Mouse (Mus musculus): Measurements from ENCODE around the gene Camta1. TPM values are rescaled to one million over a fixed set of nuclear protein-coding genes. Genes with fewer than 3 reads are reported as not detected.

Gene Camta1
- polyA plus RNA-seq, 1 experiment from 2014 or later, result 77.1 TPM

DNA sequence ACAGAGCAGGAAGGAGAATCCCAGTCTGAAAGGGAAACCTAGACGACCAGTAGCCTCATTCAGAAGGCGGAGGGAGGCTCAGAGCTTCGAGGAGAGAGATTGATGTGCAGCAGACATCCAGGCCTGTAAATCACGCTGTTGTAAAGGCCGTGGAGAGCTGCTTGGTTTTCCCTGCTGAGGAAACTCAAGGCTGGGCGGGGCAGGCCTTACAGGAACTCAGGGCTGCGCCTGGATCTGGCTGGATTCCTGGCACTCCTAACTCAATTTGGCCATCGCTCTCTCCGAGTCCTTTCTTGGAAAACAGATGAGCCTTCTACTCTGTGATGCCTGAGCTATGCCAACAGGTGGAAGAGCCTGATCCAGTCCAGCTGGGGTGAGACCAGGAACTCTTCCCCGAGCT lies 105.3 kb downstream of the Camta1 start:
- H3K27ac ChIP-seq (replicated peaks), result no peak overlapping the region
- H3K9ac ChIP-seq, result no peak overlapping the region
- H3K9me3 ChIP-seq (replicated peaks), result no peaks in the 10 kb centered on the region
- no peak for ATAC-seq (ENCODE audit: insufficient number of reproducible peaks, low FRiP score, low TSS enrichment, low read depth)
- peaks cover 22% of the 10 kb centered on the region for H3K4me1 ChIP-seq
- no peak overlapping the region for H3K4me3 ChIP-seq (replicated peaks)
- H3K36me3 ChIP-seq, result no peaks in the 10 kb centered on the region
- H3K27me3 ChIP-seq, result no peaks in the 10 kb centered on the region
- no peak overlapping the region for H3K4me2 ChIP-seq (replicated peaks)
- 65% methylated on average over 10 of the region's 10 CpGs for WGBS

DNA sequence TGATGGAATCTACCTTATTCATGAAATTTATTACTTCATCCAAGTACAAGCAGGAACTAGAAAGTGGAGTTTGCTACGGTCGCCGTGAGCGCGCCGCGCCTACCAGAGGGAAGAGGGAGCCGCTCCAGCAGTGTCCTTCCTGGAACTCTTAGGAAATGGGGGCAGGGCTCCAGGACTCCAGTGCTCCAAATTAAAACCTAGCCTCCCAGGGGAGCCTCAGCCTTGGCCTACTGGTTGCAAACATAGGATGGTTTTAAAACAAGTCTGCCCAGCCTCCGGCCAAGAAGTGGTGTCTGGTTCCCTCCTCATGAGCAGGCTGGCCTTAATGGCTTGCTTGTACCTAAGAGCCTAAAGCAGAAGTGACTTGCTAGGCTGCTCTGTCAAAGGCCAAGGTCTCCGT lies 108.4 kb downstream of the Camta1 start:
- Histone ChIP-seq H3K4me1 (peaks cover 22% of the 10 kb centered on the region), H3K27me3 (no peaks in the 10 kb centered on the region), H3K36me3 (no peaks in the 10 kb centered on the region), H3K27ac (replicated peaks) (no peak overlapping the region), H3K4me2 (replicated peaks) (no peak overlapping the region), H3K9ac (no peak overlapping the region), H3K9me3 (replicated peaks) (no peaks in the 10 kb centered on the region), H3K4me3 (replicated peaks) (no peak overlapping the region)
- ATAC-seq (ENCODE audit: insufficient number of reproducible peaks, low FRiP score, low TSS enrichment, low read depth), result no peak
- WGBS, result 71% methylated on average over 10 of the region's 10 CpGs

DNA sequence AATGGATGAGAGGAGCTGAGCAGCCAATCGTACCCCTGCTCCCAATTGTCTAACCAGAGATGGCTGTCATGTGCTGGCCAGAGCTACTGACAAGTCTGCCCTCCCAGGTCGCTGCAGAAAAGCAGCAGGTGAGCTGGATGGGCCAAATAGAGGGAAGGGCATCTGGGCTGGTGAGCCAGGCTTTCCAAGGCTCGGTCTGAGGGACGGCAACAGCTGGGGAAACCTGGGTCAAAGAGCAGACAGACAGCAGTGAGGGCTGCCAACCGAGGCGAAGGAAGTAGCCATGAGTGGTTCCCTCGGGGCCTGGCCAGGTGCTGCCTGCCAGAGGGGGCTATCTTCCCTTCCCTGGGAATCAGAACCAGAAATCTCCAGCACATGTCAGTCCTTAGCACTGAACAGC lies 109.1 kb downstream of the Camta1 start:
- H3K9me3 ChIP-seq (replicated peaks), result no peaks in the 10 kb centered on the region
- H3K27ac ChIP-seq (replicated peaks), result no peak overlapping the region
- H3K4me3 ChIP-seq (replicated peaks), result no peak overlapping the region
- peaks cover 22% of the 10 kb centered on the region for H3K4me1 ChIP-seq
- H3K4me2 ChIP-seq (replicated peaks), result no peak overlapping the region
- no peaks in the 10 kb centered on the region for H3K27me3 ChIP-seq
- no peak for ATAC-seq (ENCODE audit: insufficient number of reproducible peaks, low FRiP score, low TSS enrichment, low read depth)
- no peaks in the 10 kb centered on the region for H3K36me3 ChIP-seq
- 56% methylated on average over 7 of the region's 7 CpGs for WGBS
- no peak overlapping the region for H3K9ac ChIP-seq

DNA sequence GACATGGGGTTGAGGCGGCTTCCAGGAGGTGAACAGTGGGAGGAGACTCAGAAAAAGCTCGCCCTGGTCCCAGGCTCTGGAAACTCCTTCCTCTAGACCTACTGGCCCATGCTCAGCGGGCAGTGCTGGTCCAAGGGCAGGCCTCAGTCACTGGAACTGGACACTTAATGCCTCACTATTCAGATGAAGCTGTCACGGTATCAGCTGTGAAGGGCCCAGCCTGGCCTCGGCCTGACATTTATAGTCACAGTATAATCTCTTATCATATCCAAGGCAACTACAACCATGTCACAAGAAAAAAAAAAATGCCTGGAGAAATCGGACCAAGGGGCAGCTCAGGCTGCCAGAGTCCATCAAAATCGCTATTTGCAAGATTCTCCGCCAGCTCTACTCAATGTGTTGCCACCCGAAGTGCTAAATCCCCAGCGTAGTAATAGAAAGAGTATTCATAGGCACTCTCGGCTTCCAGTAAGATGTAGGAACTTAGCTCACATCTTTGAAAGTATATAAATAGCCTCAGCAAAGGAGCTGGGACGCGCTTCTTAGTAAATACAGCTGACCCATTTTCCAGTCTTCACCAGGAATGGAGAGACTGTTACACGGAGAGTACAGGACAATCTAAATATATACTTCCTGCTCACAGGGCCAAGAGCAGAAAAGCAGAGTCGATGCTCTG lies 110.3 kb downstream of the Camta1 start:
- Histone ChIP-seq H3K4me1 (peaks cover 17% of the 10 kb centered on the region), H3K27ac (replicated peaks) (no peak overlapping the region), H3K4me3 (replicated peaks) (no peak overlapping the region), H3K9me3 (replicated peaks) (no peaks in the 10 kb centered on the region), H3K4me2 (replicated peaks) (no peak overlapping the region), H3K9ac (no peak overlapping the region), H3K36me3 (no peaks in the 10 kb centered on the region), H3K27me3 (no peaks in the 10 kb centered on the region)
- ATAC-seq (ENCODE audit: insufficient number of reproducible peaks, low FRiP score, low TSS enrichment, low read depth), result no peak
- WGBS, result 82% methylated on average over 15 of the region's 15 CpGs

DNA sequence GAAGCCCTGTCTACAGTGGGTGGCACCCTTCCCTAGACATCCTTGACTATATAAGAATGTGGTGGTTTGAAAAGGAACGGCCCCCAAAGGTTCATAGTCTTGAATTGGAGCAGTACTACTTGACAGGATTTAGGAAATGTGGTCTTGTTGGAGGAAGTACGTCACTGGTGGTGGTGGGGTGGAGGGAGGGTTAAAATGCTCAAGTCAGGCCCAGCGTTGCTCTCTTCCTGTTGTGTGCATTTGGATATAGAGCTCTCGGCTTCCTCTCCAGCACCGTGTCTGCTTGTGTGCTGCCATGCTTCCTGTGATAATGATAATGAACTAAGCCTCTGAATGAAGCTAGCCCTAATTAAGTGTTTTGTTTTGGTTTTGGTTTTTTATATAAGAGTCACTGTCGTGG lies 114.0 kb downstream of the Camta1 start:
- H3K4me1 ChIP-seq, result peaks cover 10% of the 10 kb centered on the region; the same call in 1 of the 2 replicates
- no peak for ATAC-seq (ENCODE audit: insufficient number of reproducible peaks, low FRiP score, low TSS enrichment, low read depth)

DNA sequence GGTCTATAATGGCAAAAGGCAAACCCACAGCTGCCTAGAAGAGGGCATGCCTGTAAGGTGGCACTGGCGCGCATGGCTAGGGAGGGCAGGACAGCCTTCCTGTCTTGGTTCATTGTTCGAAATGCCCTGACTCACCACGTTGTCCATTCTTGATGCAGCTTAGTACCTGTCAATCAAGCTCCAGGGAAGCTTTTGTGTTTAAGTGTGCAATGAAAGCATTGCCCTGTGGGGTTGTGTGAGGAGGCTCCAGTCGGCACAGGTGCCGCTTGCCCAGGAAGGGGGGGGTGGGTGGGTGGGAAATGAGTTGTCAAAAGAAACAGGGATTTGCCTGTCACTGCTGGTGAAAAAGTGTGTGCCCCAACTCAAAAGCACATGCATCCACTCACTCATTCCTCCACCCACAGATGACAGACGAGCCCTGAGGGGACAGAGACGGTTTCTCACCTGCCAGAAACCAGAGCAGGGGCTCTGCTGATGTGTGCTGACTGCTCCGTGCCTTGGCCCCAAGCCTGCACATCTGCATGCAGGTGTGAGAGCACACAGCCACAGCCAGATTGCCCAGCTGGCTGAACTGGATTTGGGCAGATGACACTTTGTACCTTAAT lies 115.6 kb downstream of the Camta1 start:
- ATAC-seq (ENCODE audit: insufficient number of reproducible peaks, low FRiP score, low TSS enrichment, low read depth), result 0 out of 2 replicates have a peak, but pooled peaks have one; percentile 45
- Histone ChIP-seq H3K27me3 (no peaks in the 10 kb centered on the region), H3K4me1 (peaks cover 5% of the 10 kb centered on the region; the same call in 1 of the 2 replicates), H3K9ac (no peak overlapping the region), H3K4me2 (replicated peaks) (no peak overlapping the region), H3K4me3 (replicated peaks) (no peak overlapping the region), H3K36me3 (no peaks in the 10 kb centered on the region), H3K27ac (replicated peaks) (no peak overlapping the region), H3K9me3 (replicated peaks) (no peaks in the 10 kb centered on the region)
- WGBS, result 47% methylated on average over 9 of the region's 9 CpGs

More for the DNA sequence above, 114.0 kb downstream of the Camta1 start:
- Histone ChIP-seq H3K4me2 (replicated peaks) (no peak overlapping the region), H3K36me3 (no peaks in the 10 kb centered on the region), H3K27me3 (no peaks in the 10 kb centered on the region), H3K9ac (no peak overlapping the region), H3K9me3 (replicated peaks) (no peaks in the 10 kb centered on the region), H3K27ac (replicated peaks) (no peak overlapping the region), H3K4me3 (replicated peaks) (no peak overlapping the region)
- 72% methylated on average over 6 of the region's 6 CpGs for WGBS

DNA sequence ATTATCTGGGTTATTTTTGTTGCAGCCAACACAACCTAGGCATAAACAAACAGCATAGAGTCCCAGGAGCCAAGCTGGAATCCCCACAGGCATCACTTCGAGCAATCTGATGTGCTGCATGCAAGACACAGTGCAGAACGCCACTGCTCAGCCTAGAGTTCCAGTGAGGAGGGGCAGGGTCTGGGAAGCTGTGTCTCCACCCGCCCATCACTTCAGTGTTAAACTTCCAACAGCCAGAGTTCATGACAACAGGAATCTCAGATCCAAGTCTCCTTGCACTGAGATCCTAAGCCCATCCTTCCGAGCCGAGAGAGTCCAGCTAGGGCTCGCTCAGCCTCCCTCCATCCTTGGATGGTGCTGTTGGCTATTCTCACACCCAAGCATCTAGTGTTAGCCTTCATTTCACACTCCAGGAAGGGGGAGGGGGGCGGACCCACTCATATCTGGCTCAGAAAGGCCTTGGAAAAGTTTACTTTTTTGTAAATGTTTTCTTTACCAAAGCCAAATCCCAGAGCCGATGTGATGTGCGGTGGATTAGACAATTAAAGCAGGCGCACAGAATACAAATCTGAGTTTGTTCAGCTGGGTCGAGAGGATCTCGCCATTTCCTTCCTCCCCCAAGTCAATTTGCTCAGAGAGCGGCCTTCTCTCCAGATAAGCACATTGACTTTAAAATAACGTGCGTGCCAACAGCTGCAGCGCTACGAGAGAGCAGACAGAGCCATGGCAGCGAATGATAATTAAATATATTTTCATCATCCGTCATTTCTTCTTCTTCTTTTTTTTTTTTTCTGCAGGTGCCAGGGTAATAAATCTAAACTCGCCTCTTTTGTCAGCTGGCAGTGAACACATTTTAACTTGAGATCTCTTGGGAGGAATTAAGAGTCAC lies 120.2 kb downstream of the Camta1 start:
- H3K4me1 ChIP-seq, result peaks cover 13% of the 10 kb centered on the region
- no peaks in the 10 kb centered on the region for H3K36me3 ChIP-seq
- H3K27me3 ChIP-seq, result no peaks in the 10 kb centered on the region
- no peak for ATAC-seq (ENCODE audit: insufficient number of reproducible peaks, low FRiP score, low TSS enrichment, low read depth)
- no peak overlapping the region for H3K4me3 ChIP-seq (replicated peaks)
- H3K27ac ChIP-seq (replicated peaks), result no peak overlapping the region
- no peaks in the 10 kb centered on the region for H3K9me3 ChIP-seq (replicated peaks)
- 56% methylated on average over 20 of the region's 20 CpGs for WGBS
- no peak overlapping the region for H3K4me2 ChIP-seq (replicated peaks)
- H3K9ac ChIP-seq, result no peak overlapping the region

DNA sequence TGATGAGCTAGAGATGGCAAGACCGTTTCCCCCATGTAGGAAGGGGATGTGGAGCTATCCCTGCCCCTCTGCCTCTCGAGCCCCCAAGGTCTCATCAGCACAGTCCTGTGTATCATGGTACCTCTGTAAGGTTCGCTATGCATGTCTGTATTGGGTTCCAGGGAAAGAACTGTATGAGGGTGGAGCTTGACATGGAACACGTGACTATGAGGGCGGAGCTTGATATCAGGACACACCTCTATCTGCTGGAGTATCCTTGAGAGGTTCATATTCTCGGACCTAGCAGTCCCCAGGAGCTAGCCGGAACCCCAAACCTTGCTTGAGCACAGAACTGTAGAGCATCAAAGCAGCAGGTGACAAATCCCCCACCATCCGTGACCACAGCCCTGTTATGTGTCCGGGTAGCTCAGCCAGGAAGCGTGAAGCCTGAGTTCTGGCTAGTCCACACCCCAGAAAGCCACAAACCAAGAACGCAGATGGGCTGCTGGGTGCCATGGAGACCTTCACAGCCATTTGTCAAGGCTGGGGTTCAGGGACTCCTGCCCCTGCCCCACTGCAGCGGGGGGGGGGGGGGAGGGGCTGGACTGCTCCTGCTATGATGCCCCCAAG lies 122.2 kb downstream of the Camta1 start:
- no peaks in the 10 kb centered on the region for H3K36me3 ChIP-seq
- no peak overlapping the region for H3K27ac ChIP-seq (replicated peaks)
- no peak overlapping the region for H3K9ac ChIP-seq
- no peaks in the 10 kb centered on the region for H3K9me3 ChIP-seq (replicated peaks)
- H3K27me3 ChIP-seq, result no peaks in the 10 kb centered on the region
- no peak overlapping the region for H3K4me2 ChIP-seq (replicated peaks)
- peaks cover 13% of the 10 kb centered on the region for H3K4me1 ChIP-seq
- WGBS, result 81% methylated on average over 12 of the region's 12 CpGs
- no peak overlapping the region for H3K4me3 ChIP-seq (replicated peaks)
- ATAC-seq (ENCODE audit: insufficient number of reproducible peaks, low FRiP score, low TSS enrichment, low read depth), result no peak

DNA sequence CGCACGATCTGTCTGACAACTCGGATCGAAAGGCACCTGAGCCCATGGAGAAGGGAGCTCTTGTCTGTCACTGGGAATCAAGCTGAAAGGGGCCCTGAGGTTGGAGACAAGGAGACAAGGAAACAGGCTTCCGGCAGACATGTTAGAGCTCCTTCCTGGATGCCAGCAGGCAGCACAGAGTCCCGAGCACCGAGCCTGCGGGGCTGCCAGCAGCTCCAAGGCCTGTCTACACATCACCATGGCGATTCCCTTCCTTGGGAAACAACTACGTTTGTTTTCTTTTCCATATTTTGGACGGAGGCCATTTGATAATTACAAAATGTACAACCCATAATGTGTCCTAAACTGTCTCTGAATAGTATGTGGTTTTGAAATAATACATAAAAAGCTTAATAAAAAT lies 122.8 kb downstream of the Camta1 start:
- H3K9ac ChIP-seq, result no peak overlapping the region
- no peak overlapping the region for H3K4me2 ChIP-seq (replicated peaks)
- H3K4me3 ChIP-seq (replicated peaks), result no peak overlapping the region
- no peak for ATAC-seq (ENCODE audit: insufficient number of reproducible peaks, low FRiP score, low TSS enrichment, low read depth)
- H3K4me1 ChIP-seq, result peaks cover 13% of the 10 kb centered on the region
- H3K36me3 ChIP-seq, result no peaks in the 10 kb centered on the region
- no peak overlapping the region; the same call in 1 of the 2 replicates for H3K27ac ChIP-seq (replicated peaks)
- no peaks in the 10 kb centered on the region for H3K27me3 ChIP-seq
- no peaks in the 10 kb centered on the region for H3K9me3 ChIP-seq (replicated peaks)
- WGBS, result 54% methylated on average over 11 of the region's 11 CpGs

DNA sequence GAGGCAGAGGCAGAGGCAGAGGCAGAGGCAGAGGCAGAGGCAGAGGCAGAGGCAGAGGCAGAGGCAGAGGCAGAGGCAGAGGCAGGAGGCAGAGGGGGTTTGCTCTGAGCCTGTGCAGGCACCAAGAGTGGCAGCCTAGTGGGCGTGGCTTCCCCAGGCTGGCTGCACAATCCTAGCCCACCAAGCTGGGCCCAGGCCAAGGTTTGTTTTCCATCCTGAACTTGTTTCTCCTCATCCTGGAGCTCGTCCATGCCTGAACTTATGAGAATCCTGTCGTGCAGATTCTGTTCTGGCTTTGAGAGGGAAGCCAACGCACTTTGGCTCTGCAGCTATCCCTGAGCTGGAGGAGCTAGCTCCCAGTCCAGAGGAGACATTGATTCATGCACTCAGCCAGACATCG lies 123.4 kb downstream of the Camta1 start:
- Histone ChIP-seq H3K4me3 (replicated peaks) (no peak overlapping the region), H3K9ac (no peak overlapping the region), H3K27me3 (no peaks in the 10 kb centered on the region), H3K4me2 (replicated peaks) (no peak overlapping the region), H3K9me3 (replicated peaks) (no peaks in the 10 kb centered on the region), H3K4me1 (peaks cover 13% of the 10 kb centered on the region), H3K36me3 (no peaks in the 10 kb centered on the region), H3K27ac (replicated peaks) (no peak overlapping the region; the same call in 1 of the 2 replicates)
- 38% methylated on average over 5 of the region's 5 CpGs for WGBS
- 0 out of 2 replicates have a peak, but pooled peaks have one; percentile 53 for ATAC-seq (ENCODE audit: insufficient number of reproducible peaks, low FRiP score, low TSS enrichment, low read depth)

DNA sequence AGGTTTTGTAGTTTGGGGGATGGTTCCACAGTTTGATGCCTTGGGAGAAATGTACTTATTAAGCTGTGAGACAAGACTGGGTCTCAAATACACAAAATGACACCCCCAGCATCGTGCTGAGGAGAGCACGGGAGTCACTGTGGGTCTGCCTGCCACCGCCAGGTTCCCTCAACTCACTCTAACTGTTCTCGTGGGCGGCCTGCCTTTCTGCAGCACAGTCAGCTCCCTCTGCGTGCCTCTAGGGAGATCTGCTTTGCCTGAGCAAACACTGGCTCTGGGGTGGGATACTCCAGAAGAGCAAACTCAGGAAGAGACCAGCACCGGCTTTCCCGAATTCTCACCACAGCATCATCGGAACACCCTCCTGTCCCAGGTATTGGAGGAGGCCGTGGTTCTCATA lies 129.0 kb downstream of the Camta1 start:
- no peaks in the 10 kb centered on the region for H3K36me3 ChIP-seq
- WGBS, result 60% methylated on average over 10 of the region's 10 CpGs
- no peak overlapping the region for H3K27ac ChIP-seq (replicated peaks)
- H3K4me1 ChIP-seq, result no peaks in the 10 kb centered on the region
- no peaks in the 10 kb centered on the region for H3K9me3 ChIP-seq (replicated peaks)
- H3K9ac ChIP-seq, result no peak overlapping the region
- no peak for ATAC-seq (ENCODE audit: insufficient number of reproducible peaks, low FRiP score, low TSS enrichment, low read depth)
- no peak overlapping the region for H3K4me3 ChIP-seq (replicated peaks)
- H3K4me2 ChIP-seq (replicated peaks), result no peak overlapping the region
- H3K27me3 ChIP-seq, result no peaks in the 10 kb centered on the region
